Mouse (Mus musculus) frontal cortex, postnatal 25 days (tissue): ENCODE measurements around the gene Gprc5d.

Source experiments
- DNase-seq, 2 experiments: peaks; one replicate each; pipeline ENCODE4 v3.0.0; 2022; ENCODE audit warnings: low spot score in 2 of 2

The Gprc5d gene

DNA sequence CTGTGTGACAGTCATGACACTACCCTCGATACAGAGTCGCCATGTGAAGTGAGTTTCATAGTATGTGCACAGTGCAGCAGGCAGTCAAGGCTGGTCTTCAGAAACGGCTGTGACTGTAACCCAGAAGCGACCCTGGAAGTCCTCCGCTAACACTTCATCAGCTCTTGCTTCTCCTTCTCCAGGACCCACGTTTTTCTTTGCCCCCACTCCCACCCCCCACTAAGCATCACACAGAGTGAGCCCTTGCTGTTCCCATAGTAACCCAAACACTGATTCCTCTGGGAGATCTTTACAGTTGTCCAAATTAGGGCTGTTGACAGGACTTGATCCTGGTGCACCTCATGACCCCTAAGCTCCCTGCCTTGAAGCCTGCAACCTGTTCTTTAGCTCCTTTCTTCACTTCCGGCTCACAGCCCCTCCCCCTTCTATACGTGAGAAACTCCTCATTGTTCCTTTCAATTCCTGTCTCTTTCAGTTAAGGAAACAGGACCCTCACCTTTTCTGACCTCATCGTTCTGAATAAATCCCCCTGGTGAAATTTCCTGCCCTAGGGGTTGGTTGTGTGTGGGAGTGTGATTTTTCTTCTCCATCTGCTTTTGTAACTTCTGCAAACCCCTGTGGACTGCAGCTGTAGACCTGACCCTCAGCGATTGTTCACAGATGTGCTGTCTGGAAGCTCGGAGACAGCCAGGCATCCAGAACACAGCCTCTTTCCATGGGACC is 18.5 kb upstream of the Gprc5d start:
- no peak for DNase-seq

DNA sequence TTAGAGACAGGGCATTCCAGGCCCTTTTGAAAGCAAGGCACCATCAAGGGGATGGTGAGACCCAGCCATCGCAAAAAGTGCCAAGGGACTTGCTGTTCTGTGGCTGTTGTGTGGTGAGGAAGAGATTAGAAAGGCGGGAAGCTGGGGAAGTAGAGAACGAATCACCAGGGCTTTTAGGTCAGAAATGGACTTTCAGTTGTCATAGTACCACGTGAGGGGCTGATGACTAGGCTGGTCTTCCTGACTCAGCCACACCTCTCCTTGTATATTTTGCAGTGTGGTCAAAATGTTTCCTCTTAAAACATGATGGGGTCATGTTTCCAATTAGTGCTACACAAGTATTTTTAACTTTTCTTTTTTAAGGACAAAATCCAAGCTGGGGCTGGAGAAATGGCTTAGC is 17.7 kb upstream of the Gprc5d start:
- DNase-seq: no peak

DNA sequence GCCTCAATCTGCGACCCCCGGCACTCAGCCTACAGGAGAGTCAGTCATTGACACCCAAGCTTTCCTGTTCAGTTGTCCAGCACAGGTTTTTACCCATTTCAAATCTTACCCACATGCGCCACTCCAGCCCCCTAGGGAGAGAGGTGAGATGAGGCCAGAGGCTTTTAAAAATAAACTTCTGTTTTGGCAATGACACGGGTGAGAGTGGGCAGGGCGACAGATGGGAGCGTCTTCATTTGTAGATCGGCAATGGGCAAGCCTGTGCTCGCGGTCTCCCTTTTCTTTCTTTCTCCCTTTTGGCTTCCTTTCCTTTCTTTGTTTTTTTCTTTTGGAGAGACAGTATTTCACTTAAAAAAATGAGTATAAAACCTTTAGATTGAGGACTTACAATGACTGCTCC is 15.4 kb upstream of the Gprc5d start:
- no peak for DNase-seq

- DNase-seq: no peak
These were observed 15.0 kb upstream of the Gprc5d start for GRCm38 (mm10) chr6:135133086-135133485.

GRCm38 (mm10) chr6:135124755-135125380 is 6.8 kb upstream of the Gprc5d start:
- DNase-seq: no peak

DNA sequence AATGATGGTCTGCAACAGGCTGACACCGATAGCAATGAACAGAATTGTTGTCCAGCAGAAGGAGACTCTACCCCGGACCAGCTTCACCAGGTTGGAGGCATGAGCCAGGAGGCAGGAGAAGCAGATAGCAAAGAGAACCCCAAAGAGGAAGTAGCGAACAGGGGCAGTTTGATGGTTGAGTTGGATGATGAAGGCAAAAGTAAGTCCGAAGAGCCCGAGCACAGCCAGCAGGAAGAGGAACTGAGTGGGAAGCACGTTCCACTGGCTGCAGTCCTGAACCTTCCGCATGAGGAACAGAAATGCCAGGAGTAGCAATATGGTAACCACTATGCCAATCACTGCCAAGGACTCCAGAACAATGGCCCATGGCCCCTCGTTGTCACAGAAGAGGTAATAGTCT is 1.6 kb downstream of the Gprc5d start:
- no peak for DNase-seq

DNA sequence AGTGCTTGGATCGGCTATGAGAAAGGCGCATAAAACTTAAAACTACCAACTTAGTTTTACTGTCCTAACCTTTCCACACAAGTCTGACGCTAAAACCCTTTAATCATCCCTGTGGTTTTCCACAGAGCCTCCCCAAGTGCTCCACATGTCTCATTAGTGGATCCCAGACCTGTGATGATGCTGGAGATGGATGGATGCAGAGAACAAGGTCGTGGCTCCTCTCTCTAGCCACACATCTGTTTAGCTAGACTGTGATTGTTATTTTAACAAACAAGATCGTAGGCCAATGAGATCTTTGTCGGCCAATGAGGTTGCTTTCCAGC is 5.0 kb downstream of the Gprc5d start:
- DNase-seq: no peak

GRCm38 (mm10) chr6:135112411-135113113 is 5.5 kb downstream of the Gprc5d start:
- DNase-seq: no peak

DNA sequence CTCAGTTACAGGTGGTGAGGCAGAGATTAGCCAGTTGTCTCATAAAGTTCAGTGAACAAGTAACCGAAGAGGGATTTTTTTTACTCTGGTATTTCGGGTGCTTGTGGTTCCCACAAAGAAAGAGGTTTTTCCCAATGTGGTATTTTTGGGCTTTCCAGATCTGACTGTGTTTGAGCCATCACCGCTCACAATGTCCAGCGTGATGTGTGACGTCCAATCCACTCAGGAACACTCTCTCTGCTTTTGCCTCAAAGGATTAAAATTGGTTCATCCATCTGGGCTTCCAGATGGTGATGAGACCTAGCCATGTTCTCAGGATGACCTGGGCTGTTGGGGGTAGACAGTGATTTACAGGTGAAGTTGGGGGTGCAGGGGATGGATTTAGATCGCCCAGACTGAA is 11.1 kb downstream of the Gprc5d start:
- DNase-seq: no peak

DNA sequence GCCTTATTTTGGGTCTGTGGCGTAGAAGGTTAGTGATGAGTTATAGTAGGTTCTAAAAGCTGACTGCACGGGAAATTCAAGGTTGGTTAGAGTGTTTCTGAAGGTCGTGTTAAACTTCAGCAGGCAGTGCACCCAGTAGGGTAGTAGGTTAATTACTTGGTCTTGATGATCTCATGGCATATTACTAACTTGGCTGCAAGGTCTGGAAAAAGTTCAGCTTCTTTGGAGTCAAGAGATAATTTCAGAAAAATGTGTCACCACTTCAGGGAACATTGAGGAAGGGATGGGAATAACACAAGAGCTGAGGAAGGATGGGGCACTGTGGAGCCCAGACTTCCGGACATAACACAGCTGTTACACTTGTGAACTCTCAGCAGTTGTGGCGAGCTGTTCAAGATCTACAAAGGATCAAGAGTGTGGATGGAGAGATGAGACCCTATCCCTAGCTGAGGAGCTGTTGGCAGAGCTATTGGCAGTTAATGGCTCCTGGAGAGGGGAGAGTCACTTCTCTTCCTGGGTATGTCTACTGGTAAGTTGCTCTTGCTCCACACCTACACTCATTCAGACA is 15.3 kb downstream of the Gprc5d start:
- no peak for DNase-seq

DNA sequence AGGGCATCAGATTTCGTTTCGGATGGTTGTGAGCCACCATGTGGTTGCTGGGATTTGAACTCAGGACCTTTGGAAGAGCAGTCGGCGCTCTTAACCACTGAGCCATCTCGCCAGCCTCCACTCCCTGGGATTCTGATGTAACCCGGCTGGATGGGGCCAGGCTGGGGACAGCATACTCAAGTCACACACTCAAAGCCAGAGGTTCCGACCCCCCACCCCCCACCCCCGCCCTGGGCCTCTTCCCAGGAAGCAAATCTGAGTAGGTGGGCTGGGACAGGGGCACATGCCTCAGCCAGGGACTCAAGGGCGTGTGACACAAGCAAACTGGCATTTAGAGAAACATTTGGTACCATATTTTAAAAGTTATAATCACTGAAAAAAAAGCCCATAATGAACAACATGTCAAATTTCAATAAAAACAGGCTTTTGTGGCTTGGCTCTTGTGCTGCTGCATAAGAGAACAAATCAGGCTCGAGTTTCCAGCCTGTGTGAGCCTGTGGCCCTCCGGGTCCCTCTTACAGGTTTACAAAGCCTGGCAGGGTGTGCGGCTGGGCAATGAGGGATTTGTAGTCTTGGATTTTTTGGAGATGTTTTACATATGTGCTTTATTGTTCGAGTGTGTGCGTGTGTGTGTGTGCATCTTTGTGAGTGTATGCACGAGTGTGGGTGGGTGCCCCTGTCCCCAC is 17.2 kb downstream of the Gprc5d start:
- DNase-seq: no peak

DNA sequence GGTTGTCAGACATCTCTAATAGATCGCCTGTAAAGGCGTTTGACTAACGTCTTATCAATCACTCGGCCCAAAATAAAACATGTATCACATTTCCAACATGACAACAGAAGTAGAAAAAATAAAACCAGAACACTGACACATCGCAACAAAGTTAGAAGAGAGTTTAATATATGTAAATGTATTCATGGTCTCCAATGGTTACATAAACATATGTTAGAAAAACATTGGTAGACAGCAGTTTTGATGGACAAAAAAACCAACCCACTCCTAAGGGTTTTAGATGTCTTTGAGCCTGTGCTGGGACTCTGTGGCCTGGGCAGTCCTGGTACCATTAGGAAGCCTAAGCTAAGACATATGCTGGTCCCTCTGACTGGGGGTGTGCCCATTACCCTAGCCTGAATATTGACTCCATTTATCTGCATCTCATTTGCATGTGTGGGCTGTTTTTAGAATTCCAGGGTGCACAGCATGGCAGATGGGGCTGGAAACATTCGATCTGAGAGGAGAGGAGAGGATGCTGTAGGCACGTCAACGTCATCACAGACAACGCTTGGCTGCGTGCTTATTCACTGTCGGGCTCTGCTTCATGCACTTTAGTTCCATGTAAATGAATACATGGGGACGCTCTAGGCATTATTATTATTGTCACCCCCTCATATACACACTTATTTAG is 25.1 kb downstream of the Gprc5d start:
- DNase-seq: peak; percentile 19 to 35

GRCm38 (mm10) chr6:135090661-135091060 is 27.4 kb downstream of the Gprc5d start:
- DNase-seq: no peak

- DNase-seq: peak; percentile 19 to 36
These were observed 28.3 kb downstream of the Gprc5d start for GRCm38 (mm10) chr6:135089786-135090185.

DNA sequence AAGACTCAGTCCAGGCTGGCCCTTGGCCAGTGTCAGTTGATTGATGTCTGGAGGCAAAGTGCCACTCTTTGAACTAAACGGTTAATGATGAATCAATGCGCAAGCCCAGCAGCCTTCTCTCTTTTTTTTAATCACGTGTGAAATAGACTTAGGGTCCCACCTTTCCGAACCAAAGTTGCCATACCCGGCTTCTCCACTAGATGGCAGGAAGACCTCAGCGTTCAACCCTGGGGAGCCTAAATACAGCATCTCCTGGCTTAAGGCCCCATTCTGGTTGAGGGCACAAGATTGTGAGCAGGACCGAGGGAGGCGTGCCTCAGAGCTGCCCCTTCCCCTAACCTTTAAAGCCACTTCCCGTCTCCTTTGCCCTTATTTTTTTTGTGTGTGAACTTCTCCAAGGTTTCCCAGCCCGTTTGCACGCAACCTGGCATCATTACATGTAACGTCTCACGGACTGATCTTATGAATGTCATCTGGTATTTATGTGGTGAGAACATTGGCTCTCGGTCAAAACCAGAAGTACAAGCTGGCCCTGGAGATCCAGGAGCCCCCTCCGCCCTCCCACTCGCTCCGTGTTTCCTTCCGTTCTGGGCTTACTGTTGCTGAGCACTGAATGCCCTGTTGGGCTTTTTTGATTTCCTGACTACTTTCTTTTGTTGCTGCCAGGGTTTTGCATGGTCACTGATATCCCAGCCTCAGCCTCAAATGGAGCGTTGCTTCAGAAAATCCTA is 30.2 kb downstream of the Gprc5d start:
- peak; percentile 80 to 85 for DNase-seq

- no peak for DNase-seq
These were observed 32.4 kb downstream of the Gprc5d start for GRCm38 (mm10) chr6:135085703-135086102.

DNA sequence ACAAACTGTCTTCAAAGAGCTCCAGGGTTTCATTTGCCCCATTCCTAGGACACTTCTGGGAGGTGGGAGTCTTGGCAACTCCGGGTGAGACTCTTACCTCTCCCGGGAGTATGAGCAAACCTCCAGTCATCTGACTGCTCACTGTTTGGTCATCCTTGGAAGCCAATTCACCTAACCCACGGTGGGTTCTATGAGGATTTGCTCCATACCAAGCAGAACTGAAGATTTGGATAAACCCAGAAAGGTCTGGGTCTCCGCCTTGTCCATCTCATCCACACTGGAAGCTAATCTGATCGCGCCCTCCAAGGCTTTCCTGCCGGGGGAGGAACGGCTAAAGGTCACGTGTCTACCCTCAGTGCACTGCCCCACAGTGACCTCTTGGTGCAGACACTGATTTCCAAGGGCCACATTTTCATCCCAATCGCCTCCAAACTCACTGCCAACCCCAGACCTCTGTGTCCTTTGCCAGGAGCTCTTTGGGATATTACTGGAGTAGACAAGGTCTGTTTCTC is 34.0 kb downstream of the Gprc5d start:
- no peak for DNase-seq

DNA sequence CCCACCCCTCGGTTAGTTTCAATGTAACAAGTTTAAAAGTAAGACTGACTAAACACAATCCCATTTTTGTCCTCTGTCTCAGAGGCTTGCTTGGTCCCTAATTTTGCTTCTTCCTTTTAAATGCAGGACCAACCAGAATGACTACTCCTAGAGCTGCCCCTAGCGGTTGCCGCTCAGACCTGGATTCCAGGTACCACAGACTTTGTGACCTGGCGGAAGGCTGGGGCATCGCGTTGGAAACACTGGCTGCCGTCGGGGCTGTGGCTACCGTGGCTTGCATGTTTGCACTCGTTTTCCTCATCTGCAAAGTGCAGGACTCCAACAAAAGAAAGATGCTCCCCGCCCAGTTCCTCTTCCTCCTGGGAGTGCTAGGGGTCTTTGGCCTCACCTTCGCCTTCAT is 39.7 kb downstream of the Gprc5d start:
- DNase-seq: no peak

- DNase-seq: no peak
These were observed 41.9 kb downstream of the Gprc5d start for GRCm38 (mm10) chr6:135076202-135076601.

DNA sequence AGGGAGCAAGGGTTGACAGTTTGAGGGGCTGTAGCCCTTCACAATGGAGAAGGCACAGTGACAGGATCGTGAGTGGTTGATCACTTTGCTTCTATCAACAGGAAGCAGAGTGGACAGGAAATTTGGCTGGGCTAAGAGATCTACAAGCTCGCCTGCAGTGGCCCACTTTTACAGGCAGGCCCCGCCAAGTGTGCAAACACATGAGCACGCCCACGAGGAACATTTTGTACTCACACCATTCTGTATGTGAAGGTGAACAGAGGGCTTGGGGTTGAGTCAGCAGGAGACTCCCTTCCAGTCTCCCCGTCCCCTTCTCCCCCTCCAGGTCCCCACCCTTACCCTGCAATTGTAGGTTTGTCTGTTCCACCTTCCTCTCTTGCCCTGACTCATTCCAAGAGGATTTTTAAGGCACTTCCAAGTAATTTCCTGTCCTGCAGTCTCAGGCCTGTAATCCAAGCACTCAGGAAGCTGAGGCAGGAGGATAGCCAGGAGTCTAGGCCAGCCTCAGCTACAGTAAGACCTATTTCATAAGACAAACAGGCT is 43.6 kb downstream of the Gprc5d start:
- no peak for DNase-seq

- no peak for DNase-seq
These were observed 47.7 kb downstream of the Gprc5d start for GRCm38 (mm10) chr6:135070347-135070746.
